Mouse (Mus musculus) regulatory T cell (primary cell): Measurements from ENCODE around the gene Herc3.
"Not testable (repeated sequence)": the region's sequence is repeated elsewhere in the genome, so short reads cannot be mapped to it uniquely, and the experiment has no call there.

ENCODE experiments used
- in situ Hi-C: fragments of 300-600 bp; cut with MboI, MseI; formaldehyde crosslinking; loops from one replicate; pipeline ENCODE4 v1.15.1; 2025; ENCODE audit warnings: high pct_unique_total_duplicates

Gene Herc3

DNA sequence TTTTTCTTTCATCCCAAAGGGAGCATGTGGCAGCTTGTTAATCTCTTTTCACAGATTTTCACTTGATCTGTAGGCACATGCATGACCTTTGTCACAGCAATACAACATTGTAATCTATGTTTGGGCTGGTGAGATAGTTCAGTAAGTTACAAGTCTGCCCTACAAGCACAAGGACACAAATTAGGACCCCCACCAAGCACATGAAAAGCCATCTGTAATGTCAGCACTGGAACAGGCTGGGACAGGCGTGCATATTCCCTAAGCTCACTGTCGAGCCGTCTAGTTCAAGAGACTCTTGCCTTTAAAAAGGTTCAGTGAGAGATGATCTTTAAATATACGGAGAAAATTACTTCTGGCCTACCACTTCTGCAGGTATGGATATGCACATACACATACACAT lies 28.3 kb downstream of the Herc3 start:
- in situ Hi-C loops = no loop called here

DNA sequence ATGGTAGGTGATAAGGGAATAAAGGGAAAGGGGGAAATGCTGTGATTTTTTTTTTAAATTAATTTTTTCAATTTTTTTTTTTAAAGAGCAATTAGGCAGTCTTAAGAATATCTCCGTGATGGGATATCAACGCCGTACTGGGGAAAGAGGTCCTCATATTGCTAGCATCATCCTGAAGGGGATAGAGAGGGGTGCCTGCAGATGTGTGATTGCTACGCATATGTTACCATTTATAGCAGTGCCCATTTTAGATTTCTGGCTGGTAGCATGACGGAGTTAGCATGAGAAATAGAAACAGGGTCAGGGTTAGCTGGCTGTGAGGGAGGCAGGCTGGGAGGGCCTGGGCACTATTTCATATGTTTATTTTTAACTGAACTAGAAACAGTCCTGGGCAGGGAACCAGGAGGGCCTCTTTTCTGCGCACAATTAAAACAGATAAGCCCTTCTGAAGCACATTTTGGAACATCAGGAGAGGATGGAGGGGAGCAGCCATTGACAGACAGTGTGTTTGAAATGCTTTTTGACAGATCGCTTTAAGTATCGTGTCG lies 31.3 kb downstream of the Herc3 start:
- in situ Hi-C loops = no loop called here

DNA sequence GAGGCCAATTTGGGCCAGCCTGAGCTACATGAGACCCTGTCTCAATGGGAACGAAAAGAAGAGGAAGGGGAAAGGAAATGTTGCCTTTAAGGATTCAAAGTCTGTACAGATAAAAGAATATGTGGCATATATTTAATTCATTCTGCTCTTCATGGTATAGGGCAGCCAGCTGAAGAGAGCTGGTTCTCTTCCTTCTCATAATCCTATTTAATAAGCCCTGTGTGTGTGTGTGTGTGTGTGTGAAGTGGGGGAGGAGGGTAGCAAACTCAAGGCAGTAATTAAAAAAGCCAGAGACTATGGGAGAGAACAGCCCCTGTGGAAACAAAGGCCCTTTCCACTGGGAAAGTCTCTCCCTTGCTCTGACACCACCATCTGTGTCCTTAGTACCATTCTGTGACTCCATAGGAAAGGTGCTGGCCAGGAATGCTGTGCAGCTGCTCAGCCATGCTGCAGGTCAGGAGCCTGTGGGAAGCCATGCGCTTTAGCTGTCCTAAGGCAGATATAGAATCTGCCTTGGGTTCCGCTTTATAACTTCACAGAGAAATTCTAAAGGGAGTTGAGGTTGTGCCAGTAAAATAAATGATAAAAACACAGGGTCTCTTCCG lies 32.5 kb downstream of the Herc3 start:
- in situ Hi-C loops = no loop called here

GRCm38 (mm10) chr6:58867858-58868257 lies 36.6 kb downstream of the Herc3 start:
- in situ Hi-C loops = not testable (repeated sequence)

DNA sequence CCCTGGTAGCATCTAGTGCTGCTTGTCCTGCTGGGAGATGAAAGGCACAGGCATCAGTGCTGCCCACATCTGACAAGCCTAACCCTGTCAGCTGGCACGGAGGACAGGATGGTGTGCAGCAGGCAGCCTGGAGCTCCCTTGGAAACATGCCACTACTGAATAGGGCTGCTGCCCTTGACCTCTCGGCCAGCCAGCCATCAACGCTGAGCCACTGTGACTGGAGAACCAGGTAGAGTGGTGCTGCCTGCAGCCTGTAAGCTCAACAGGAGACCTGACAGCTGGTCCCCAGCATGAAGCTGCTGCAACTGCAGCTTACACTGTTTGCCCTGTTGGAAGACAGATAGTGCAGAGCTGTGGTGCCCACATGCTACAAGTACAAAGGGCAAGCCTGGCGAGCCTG lies 48.3 kb downstream of the Herc3 start:
- in situ Hi-C loops = no loop called here

DNA sequence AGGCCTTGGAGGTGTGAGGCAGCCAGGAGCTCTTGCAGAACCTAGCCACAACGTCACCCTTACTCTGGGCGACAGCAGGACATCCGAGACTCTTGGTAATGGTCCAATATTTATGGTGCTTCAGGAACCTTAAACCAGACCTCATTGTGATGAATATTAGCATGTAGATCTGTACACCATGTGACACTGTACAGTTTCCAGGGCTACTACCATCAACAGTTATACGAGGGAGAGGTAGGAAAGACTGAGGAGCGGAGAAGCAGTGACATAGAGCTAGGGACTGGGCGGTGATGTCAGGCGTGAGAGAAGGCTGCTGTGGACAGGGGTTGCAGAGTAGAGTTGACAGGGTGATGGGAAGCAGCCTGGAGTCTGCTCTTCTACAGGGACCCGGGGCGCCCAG lies 48.7 kb downstream of the Herc3 start:
- in situ Hi-C loops = no loop called here

GRCm38 (mm10) chr6:58880861-58881260 lies 49.6 kb downstream of the Herc3 start:
- in situ Hi-C loops = no loop called here

DNA sequence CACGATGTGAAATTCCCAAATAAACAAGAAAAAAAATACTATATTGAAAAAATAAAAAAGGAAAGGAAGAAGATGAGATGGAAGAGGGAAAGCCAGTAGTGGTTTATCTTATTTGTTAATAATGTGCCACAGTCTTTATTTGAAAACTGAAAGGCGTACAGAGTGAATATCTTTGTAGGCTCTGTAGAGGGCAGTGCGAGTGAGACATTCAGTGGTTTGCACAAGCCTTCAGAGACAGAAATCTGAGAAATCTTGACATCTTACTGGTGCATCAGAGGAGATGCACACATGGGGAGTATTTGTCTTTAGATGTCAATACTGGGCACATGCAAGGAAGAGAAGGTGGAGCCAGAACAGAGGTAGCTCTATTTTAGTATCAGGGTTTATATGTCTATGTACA lies 50.1 kb downstream of the Herc3 start:
- in situ Hi-C loops = no loop called here

GRCm38 (mm10) chr6:58882271-58882670 lies 51.0 kb downstream of the Herc3 start:
- in situ Hi-C loops = no loop called here

DNA sequence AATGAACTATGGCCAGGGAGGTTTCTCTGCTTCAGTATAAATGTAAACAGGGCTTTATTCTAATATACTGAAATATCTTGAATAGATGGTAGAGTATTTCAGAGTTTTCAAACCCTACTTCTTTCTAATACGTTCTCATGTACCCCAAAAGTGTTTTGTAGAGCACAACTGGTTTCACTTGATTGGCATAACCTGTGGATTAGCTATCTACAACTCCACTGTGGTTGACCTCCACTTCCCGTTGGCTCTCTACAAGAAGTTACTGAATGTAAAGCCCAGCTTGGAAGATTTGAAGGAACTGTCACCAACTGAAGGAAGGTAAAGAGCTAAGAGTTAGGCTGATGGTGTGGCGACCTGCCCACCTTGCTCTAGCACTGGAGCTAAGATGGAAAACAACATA lies 58.7 kb downstream of the Herc3 start:
- in situ Hi-C loops = no loop called here

- in situ Hi-C loops = no loop called here
Measured at GRCm38 (mm10) chr6:58893307-58893706, 62.0 kb downstream of the Herc3 start.

- in situ Hi-C loops = no loop called here
Measured at GRCm38 (mm10) chr6:58894994-58895393, 63.7 kb downstream of the Herc3 start.

DNA sequence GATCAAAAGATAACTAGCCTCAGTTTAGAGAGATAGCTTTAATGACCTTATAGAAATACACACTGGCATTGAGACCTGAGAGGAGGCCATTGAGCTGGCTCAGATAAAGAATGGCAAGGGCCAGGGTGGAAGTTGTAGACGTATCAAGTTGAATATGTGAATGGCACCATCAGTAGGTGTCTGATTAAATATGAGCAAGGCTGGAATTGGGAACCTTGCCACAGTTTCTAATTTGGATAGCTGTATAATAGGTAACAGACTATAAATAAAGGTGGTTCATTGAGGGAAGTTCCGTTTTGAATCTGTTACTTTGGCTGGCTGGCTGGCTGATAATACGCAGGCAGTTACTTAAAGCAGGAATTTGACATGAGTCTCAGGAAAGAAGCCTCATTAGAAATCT lies 65.4 kb downstream of the Herc3 start:
- in situ Hi-C loops = no loop called here

DNA sequence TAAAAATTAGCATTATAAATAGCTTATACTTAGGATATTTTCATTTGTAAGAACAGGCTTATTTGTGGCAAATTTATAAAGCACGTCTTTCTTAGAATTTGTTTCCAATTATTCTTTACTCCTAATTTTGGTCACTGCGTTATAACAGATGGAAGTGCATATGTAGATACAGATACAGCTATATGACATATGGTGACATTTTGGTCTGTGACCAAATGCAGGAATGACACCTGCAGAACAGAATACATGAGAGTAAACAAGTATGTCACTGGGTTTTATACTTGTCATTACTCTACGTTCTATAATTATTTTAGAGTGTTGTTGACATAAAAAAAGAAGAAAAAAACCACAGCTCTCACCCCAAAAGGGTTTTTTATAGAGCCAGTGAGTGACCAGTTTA lies 67.8 kb downstream of the Herc3 start:
- in situ Hi-C loops = no loop called here

GRCm38 (mm10) chr6:58900536-58900935 lies 69.3 kb downstream of the Herc3 start:
- in situ Hi-C loops = no loop called here

DNA sequence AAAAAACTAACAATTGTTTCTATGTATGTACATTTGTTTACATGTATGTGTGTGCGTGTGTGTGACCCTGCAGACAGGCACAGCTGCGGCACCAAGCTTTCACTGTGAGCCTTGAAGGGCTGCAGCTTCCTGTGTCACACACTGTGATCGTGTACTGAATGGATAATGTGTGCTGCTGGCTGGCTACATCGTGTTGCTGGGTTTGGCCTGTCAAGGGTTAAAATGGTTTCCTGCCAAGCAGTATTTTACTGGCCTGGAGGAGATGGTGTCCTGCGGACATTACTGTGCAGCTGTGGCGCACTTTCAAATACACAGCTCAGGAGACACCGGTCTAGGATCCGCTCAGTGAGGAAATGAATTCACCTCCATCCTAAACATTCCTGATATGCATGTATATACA lies 71.9 kb downstream of the Herc3 start:
- in situ Hi-C loops = no loop called here

GRCm38 (mm10) chr6:58904551-58904950 lies 73.3 kb downstream of the Herc3 start:
- in situ Hi-C loops = no loop called here

DNA sequence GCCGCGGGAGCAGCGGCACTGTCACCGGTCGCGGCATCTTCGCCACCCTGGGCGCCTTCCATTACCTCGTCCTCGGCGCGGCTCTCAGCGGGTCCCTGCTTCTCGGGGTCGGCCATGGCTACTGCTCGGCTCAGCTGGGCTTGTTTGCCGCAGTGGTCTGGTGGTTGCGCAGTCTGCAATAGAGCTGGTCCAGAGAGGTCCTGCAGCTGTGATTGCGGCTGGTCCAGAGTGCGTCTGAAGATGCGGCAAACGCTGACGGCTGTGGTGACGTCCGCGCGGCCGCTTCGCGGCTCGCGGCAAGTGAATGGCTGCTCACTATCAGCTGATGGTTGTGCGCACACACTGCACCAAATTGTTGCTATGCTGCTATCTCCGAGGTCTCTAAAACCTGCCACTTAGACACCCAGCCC lies 75.6 kb downstream of the Herc3 start, which contains the start of gene Nap1l5:
Nap1l5 (minus strand) TSS at position 225 of the 410 bp plus-strand sequence.
- in situ Hi-C loops = no loop called here

DNA sequence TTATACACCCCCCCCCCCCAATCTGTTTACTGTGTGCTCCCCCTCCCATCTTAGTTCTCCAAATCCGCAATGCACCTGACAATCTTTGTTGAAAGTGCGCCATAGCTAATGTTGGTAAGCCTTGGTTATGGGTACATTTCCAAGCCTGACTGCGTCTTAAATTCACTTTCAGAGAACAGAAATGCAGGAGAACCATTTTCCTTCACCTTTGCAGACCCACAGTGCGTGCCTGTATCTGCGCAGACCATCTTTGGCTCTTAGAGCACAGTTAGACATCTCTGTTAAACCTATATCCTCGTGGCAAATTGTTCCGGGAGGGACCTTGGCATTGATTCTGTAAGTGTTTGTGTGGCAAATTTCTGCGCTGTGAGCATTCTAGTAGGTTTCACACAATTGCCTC lies 76.1 kb downstream of the Herc3 start:
- in situ Hi-C loops = no loop called here

- in situ Hi-C loops = no loop called here
Measured at GRCm38 (mm10) chr6:58907791-58908190, 76.5 kb downstream of the Herc3 start.

DNA sequence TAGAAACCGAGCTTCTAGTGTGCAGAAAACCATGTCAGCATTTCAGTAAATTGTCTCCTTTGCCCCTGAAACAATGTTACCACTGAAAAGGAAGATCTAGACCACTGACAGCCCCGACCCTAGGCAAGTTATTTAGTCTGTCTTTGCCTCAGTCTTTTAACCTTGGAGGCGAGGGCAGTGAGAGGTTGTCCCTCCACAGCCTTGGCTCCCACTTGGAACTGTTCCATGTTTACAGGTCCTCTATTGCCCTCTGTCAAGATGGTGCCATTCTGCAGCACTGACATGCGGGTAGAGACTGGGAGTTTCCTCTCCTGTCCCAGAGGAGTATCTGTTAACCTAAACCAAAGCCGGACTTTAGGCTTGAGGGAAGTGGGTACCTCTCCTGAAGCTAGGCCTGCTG lies 81.6 kb downstream of the Herc3 start:
- in situ Hi-C loops = no loop called here

DNA sequence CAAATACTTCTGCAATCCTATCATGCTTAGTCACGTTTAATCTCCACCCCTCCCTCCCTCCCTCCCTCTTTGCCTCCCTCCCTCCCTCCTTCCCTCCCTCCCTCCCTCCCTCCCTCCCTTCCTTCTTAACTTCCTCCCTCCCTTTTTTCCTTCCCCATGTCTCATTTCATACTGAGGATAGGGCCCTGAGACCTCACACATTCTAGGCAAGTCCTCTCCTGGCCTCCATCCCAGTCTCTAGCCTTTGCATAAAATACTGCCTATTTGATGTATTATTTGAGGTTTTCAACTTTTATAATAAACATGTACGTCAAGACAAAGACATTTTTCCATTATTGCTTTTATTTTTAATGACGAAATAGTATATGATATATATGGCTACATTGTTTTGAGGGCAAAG lies 82.3 kb downstream of the Herc3 start:
- in situ Hi-C loops = no loop called here

GRCm38 (mm10) chr6:58913971-58914370 lies 82.7 kb downstream of the Herc3 start:
- in situ Hi-C loops = no loop called here

DNA sequence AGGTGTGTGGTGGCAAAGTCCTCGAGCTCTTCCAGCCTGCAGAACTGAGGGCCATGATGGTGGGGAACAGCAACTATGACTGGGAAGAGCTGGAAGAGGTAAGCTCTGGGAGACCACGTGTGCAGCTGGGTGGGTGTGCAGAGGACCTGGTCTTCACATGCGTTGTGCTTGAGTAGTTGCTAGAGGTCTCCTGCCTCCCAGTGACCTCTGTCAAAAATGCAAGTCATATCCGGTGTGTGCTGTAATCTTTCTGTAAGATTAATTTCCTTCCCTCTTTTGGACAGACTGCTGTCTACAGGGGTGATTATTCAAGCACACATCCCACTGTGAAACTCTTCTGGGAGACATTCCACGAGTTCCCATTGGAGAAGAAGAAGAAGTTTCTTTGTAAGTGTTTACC lies 85.2 kb downstream of the Herc3 start:
- in situ Hi-C loops = no loop called here
